Mouse (Mus musculus) liver, embryonic 14.5 days (tissue): ENCODE measurements around the gene Pex13. TPM values are rescaled to one million over a fixed set of nuclear protein-coding genes. Genes with fewer than 3 reads are reported as not detected.

Experiments used
- ATAC-seq: fragments of 200-750 bp; cut with Nextera tagmentation; 2 replicates; pipeline ENCODE4 v1.8.0; 2017; ENCODE audit warnings: moderate number of reproducible peaks, mild to moderate bottlenecking, moderate library complexity; ENCODE audit not compliant: insufficient read depth
- DNase-seq, 3 experiments: peaks; one replicate each; pipeline ENCODE4 v3.0.0-alpha.2; 2012 to 2013; ENCODE audit warnings: low read depth in 3 of 3, low spot score in 3 of 3
- H3K27ac ChIP-seq: fragments of 300-500 bp; sonication (generic); 2 replicates; pipeline ENCODE4 v1.5.1; 2014; ENCODE audit warnings: moderate library complexity, mild to moderate bottlenecking, control low read depth, inconsistent platforms
- H3K27me3 ChIP-seq: fragments of 300-500 bp; sonication (generic); 2 replicates; pipeline ENCODE4 v1.6.1; 2014; ENCODE audit warnings: mild to moderate bottlenecking, low read length, moderate library complexity; ENCODE audit not compliant: control insufficient read depth, insufficient read depth
- H3K36me3 ChIP-seq: fragments of 300-500 bp; sonication (generic); replicated peaks from 2 replicates; pipeline ENCODE4 v1.6.1; 2014; ENCODE audit warnings: low read depth; ENCODE audit not compliant: control insufficient read depth, insufficient read depth
- H3K4me1 ChIP-seq, 2 experiments: fragments of 200-500 bp in 1 of 2; fragments of 300-500 bp in 1 of 2; sonication (generic) in 1 of 2; replicated peaks; 2 replicates each; pipeline ENCODE4 v1.6.1; 2012 to 2014; ENCODE audit warnings: antibody characterized with exemption in 1 of 2, inconsistent platforms in 1 of 2, low read length in 1 of 2; ENCODE audit not compliant: control insufficient read depth in 2 of 2, insufficient read depth in 2 of 2
- H3K4me2 ChIP-seq: fragments of 300-500 bp; sonication (generic); 2 replicates; pipeline ENCODE4 v1.6.1; 2014; ENCODE audit warnings: low read depth, mild to moderate bottlenecking, control low read depth, moderate library complexity
- H3K4me3 ChIP-seq, 2 experiments: fragments of 200-500 bp in 1 of 2; fragments of 300-500 bp in 1 of 2; sonication (generic) in 1 of 2; 2 replicates each; pipeline ENCODE4 v1.5.1; 2012 to 2014; ENCODE audit warnings: low read depth in 2 of 2, low read length in 2 of 2, mild to moderate bottlenecking in 2 of 2, control low read depth in 1 of 2, inconsistent platforms in 1 of 2, moderate library complexity in 1 of 2; ENCODE audit not compliant: insufficient read depth in 1 of 2
- H3K9ac ChIP-seq: fragments of 300-500 bp; sonication (generic); replicated peaks from 2 replicates; pipeline ENCODE4 v1.6.1; 2014; ENCODE audit warnings: mild to moderate bottlenecking, control low read depth, moderate library complexity
- H3K9me3 ChIP-seq: fragments of 300-500 bp; sonication (generic); 2 replicates; pipeline ENCODE4 v1.6.1; 2016; ENCODE audit warnings: low read length, mixed read lengths; ENCODE audit not compliant: control insufficient read depth
- CTCF ChIP-seq: IDR thresholded peaks from 2 replicates; pipeline ENCODE4 v1.5.1; 2016; ENCODE audit warnings: antibody characterized with exemption, low read depth, control low read depth
- EP300 ChIP-seq: IDR thresholded peaks from 2 replicates; pipeline ENCODE4 v1.6.1; 2016; ENCODE audit warnings: antibody characterized with exemption, low read depth
- WGBS: fragments of 180-500 bp; shearing (Covaris S2); extraction: QIAGEN DNeasy Blood & Tissue Kit; methylation state at CpG from one replicate; pipeline ENCODE4 v1.1.7; 2014; ENCODE audit not compliant: insufficient replicate concordance; 5-methylcytosine and 5-hydroxymethylcytosine counted together
- polyA plus RNA-seq, 2 experiments: library from polyadenylated mRNA; depleted of rRNA in 1 of 2; stranded (reverse) in 1 of 2; unstranded in 1 of 2; fragments of >200 nt; fragmentation: Nextera tagmentation in 1 of 2; extraction: Ambion mirVana in 1 of 2; gene quantifications; 2 replicates each; pipeline versions ENCODE4 v1.2.1 to v1.2.3; 2012 to 2014

Pex13 gene
- polyA plus RNA-seq, 2 experiments: 3.5 to 13.0 TPM

GRCm38 (mm10) chr11:23682561-23682960 lies 16.8 kb upstream of the Pex13 start:
- 66% methylated on average over 5 of the region's 5 CpGs for WGBS
- H3K36me3 ChIP-seq: peaks cover 2% of the 10 kb centered on the region; the same call in 1 of the 2 replicates

GRCm38 (mm10) chr11:23680435-23680950 lies 14.7 kb upstream of the Pex13 start:
- Histone ChIP-seq H3K9me3 (no peaks in the 10 kb centered on the region), H3K27ac (no peak overlapping the region), H3K4me1 (no peaks in the 10 kb centered on the region), H3K4me2 (no peak overlapping the region), H3K27me3 (no peaks in the 10 kb centered on the region), H3K9ac (no peak overlapping the region), H3K4me3 (no peak overlapping the region), H3K36me3 (peaks cover 2% of the 10 kb centered on the region; the same call in 1 of the 2 replicates)
- no peak for ATAC-seq
- TF ChIP-seq CTCF (no peak), EP300 (no peak)
- WGBS: 82% methylated on average over 6 of the region's 6 CpGs
- DNase-seq: no peak

More at GRCm38 (mm10) chr11:23682561-23682960, 16.8 kb upstream of the Pex13 start:
- TF ChIP-seq EP300: no peak
- no peak for TF ChIP-seq CTCF
- Histone ChIP-seq H3K4me2 (no peak overlapping the region), H3K9ac (no peak overlapping the region), H3K9me3 (no peaks in the 10 kb centered on the region), H3K27me3 (no peaks in the 10 kb centered on the region), H3K4me3 (no peak overlapping the region), H3K4me1 (no peaks in the 10 kb centered on the region), H3K27ac (no peak overlapping the region)
- ATAC-seq: no peak
- no peak for DNase-seq

DNA sequence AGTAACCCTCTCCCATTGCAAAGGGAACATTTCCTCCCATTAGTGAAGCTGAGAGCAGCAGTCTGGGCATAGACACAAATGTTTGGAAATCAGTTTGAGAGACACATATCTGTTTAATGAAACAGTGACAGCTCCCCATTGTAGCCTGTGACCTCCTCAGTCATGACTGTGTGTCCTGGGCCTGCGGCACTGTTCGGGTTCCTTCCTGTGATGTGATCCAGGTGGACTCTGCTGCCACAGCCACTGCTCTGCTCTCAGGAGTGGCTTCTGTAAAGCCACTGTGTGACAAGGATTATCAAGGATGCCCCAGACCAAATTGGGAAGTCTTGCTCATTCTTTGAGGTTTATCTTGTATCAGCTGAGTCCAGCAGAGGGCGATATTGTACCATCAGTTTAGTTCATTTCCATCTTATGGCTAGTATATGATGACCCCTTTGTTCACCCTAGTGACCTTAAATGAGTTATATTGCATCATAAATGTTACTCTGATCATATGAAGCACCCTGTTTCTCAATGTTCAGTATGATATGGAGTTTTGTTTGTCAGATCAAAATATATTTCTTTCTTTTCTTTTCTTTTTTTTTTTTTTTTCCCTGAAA lies 13.4 kb upstream of the Pex13 start:
- no peaks in the 10 kb centered on the region for H3K9me3 ChIP-seq
- peak; percentile 18; the same call in 1 of the 2 replicates for ATAC-seq
- no peak overlapping the region for H3K4me3 ChIP-seq
- WGBS: 45% methylated on average over 3 of the region's 3 CpGs
- no peak overlapping the region for H3K9ac ChIP-seq
- peak; percentile 38 to 52 (median 50) for DNase-seq
- H3K36me3 ChIP-seq: peaks cover 2% of the 10 kb centered on the region
- H3K27me3 ChIP-seq: no peaks in the 10 kb centered on the region
- H3K4me1 ChIP-seq: no peaks in the 10 kb centered on the region
- H3K27ac ChIP-seq: no peak overlapping the region
- no peak overlapping the region for H3K4me2 ChIP-seq
- TF ChIP-seq EP300: no peak
- peak; percentile 79 for TF ChIP-seq CTCF

GRCm38 (mm10) chr11:23676100-23676499 lies 10.3 kb upstream of the Pex13 start:
- Histone ChIP-seq H3K36me3 (peaks cover 12% of the 10 kb centered on the region), H3K4me3 (no peak overlapping the region), H3K27me3 (no peaks in the 10 kb centered on the region), H3K4me1 (no peaks in the 10 kb centered on the region), H3K9me3 (no peaks in the 10 kb centered on the region), H3K27ac (no peak overlapping the region), H3K4me2 (no peak overlapping the region), H3K9ac (no peak overlapping the region)
- no peak for TF ChIP-seq EP300
- no peak for TF ChIP-seq CTCF
- WGBS: 75% methylated on average over 5 of the region's 5 CpGs
- DNase-seq (no peak), ATAC-seq (no peak)

GRCm38 (mm10) chr11:23672256-23672749 lies 6.5 kb upstream of the Pex13 start:
- 78% methylated on average over 4 of the region's 4 CpGs for WGBS
- no peak for ATAC-seq
- Histone ChIP-seq H3K4me1 (no peaks in the 10 kb centered on the region), H3K27me3 (no peaks in the 10 kb centered on the region), H3K27ac (no peak overlapping the region), H3K9me3 (no peaks in the 10 kb centered on the region), H3K36me3 (peaks cover 10% of the 10 kb centered on the region), H3K4me2 (no peak overlapping the region), H3K9ac (no peak overlapping the region), H3K4me3 (no peak overlapping the region)
- no peak for TF ChIP-seq CTCF
- TF ChIP-seq EP300: no peak
- DNase-seq: no peak
